Mouse (Mus musculus) liver, adult 2 months (tissue): Measurements from ENCODE around the gene Clca4a. TPM values are rescaled to one million over a fixed set of nuclear protein-coding genes. Genes with fewer than 3 reads are reported as not detected.

Experiments used
- DNase-seq: peaks from one replicate; pipeline ENCODE4 v3.0.0-alpha.2; 2011; ENCODE audit warnings: low read depth, low spot score; ENCODE audit errors: extremely low read depth
- H3K27ac ChIP-seq: fragments of 200-500 bp; replicated peaks from 2 replicates; pipeline ENCODE4 v1.5.1; 2012; ENCODE audit warnings: low read depth, mild to moderate bottlenecking, control low read depth, inconsistent platforms, low read length; ENCODE audit not compliant: insufficient read depth
- H3K27me3 ChIP-seq: fragments of 200-500 bp; 2 replicates; pipeline ENCODE4 v1.6.1; 2012; ENCODE audit warnings: mild to moderate bottlenecking, moderate library complexity, low read length, inconsistent platforms; ENCODE audit not compliant: control insufficient read depth, insufficient read depth
- H3K36me3 ChIP-seq: fragments of 200-500 bp; 2 replicates; pipeline ENCODE4 v1.6.1; 2012; ENCODE audit warnings: low read length, inconsistent platforms; ENCODE audit not compliant: control insufficient read depth, insufficient read depth
- H3K4me1 ChIP-seq: fragments of 200-500 bp; 2 replicates; pipeline ENCODE4 v1.6.1; 2011; ENCODE audit warnings: low read length; ENCODE audit not compliant: control insufficient read depth, insufficient read depth
- H3K4me3 ChIP-seq: fragments of 200-500 bp; 2 replicates; pipeline ENCODE4 v1.5.1; 2011; ENCODE audit warnings: low read depth, mild to moderate bottlenecking, control low read depth, low read length, moderate library complexity; ENCODE audit not compliant: insufficient read depth
- H3K79me2 ChIP-seq: fragments of 200-500 bp; 2 replicates; pipeline ENCODE4 v1.6.1; 2012; ENCODE audit warnings: inconsistent platforms, mild to moderate bottlenecking, low read length, moderate library complexity; ENCODE audit not compliant: control insufficient read depth, insufficient read depth
- H3K9ac ChIP-seq: fragments of 200-500 bp; 2 replicates; pipeline ENCODE4 v1.6.1; 2012; ENCODE audit warnings: low read depth, mild to moderate bottlenecking, control low read depth, inconsistent platforms, low read length
- CTCF ChIP-seq: fragments of 200-500 bp; IDR thresholded peaks from 2 replicates; pipeline ENCODE4 v1.5.1; 2011; ENCODE audit warnings: low read depth, low read length, control low read depth
- POLR2A ChIP-seq: fragments of 200-500 bp; IDR thresholded peaks from 2 replicates; pipeline ENCODE4 v1.6.1; 2011; ENCODE audit warnings: low read length, control low read depth; ENCODE audit not compliant: insufficient read depth; ENCODE audit errors: extremely low read depth
- WGBS: fragments of 180-500 bp; shearing (Covaris S2); methylation state at CpG from one replicate; pipeline ENCODE4 v1.1.7; 2018; 5-methylcytosine and 5-hydroxymethylcytosine counted together
- polyA plus RNA-seq: library from polyadenylated mRNA; depleted of rRNA; stranded (reverse); fragments of >200 nt; gene quantifications from 2 replicates; pipeline ENCODE4 v1.2.3, GENCODE M21; 2012; rRNA removed
- total RNA-seq: library from RNA; depleted of rRNA; stranded (reverse); fragments of >200 nt; gene quantifications from 2 replicates; pipeline ENCODE4 v1.2.3, GENCODE M21; 2014; rRNA removed

Clca4a gene
- total and polyA plus RNA-seq, 2 experiments = not detected

GRCm38 (mm10) chr3:144914014-144914413 is 60.8 kb downstream of the Clca4a start:
- no peaks in the 10 kb centered on the region for H3K36me3 ChIP-seq
- no peak overlapping the region for H3K27ac ChIP-seq
- WGBS = 86% methylated on average over 2 of the region's 2 CpGs
- H3K79me2 ChIP-seq = no peaks in the 10 kb centered on the region
- no peak overlapping the region for H3K9ac ChIP-seq
- DNase-seq = no peak
- TF ChIP-seq CTCF (no peak), POLR2A (no peak)
- no peaks in the 10 kb centered on the region for H3K4me1 ChIP-seq
- no peaks in the 10 kb centered on the region for H3K27me3 ChIP-seq
- H3K4me3 ChIP-seq = no peak overlapping the region

Other genes with a start within 250 kb of the Clca4a start
- 5.0 and 6.2 TPM in 2 replicates for gene Clca3a1, start 214.1 kb downstream of the Clca4a start, total RNA-seq
- 1.8 and 2.6 TPM in 2 replicates for gene Clca3a1, start 214.1 kb downstream of the Clca4a start, polyA plus RNA-seq
- 0.07 and 0.18 TPM in 2 replicates for gene Clca3a2, start 155.6 kb downstream of the Clca4a start, total RNA-seq
- 0.23 TPM in 1 of 2 replicates, not detected in the other for gene Clca3a2, start 155.6 kb downstream of the Clca4a start, polyA plus RNA-seq
- gene Clca3b, start 125.7 kb downstream of the Clca4a start, total RNA-seq = not detected in 2 replicates
- 0.02 TPM in 1 of 2 replicates, not detected in the other for gene Clca3b, start 125.7 kb downstream of the Clca4a start, polyA plus RNA-seq
- not detected in 2 replicates for gene Clca4b, start 42.5 kb downstream of the Clca4a start, total RNA-seq
- not detected in 2 replicates for gene Clca4b, start 42.5 kb downstream of the Clca4a start, polyA plus RNA-seq
- not detected in 2 replicates for gene Clca1, start 57.7 kb upstream of the Clca4a start, total RNA-seq
- 0.34 and 0.50 TPM in 2 replicates for gene Clca1, start 57.7 kb upstream of the Clca4a start, polyA plus RNA-seq
- not detected in 2 replicates for gene Clca2, start 124.4 kb upstream of the Clca4a start, total RNA-seq
- gene Clca2, start 124.4 kb upstream of the Clca4a start, polyA plus RNA-seq = not detected in 2 replicates
- gene Odf2l, start 143.5 kb upstream of the Clca4a start, total RNA-seq = 8.3 and 12.4 TPM in 2 replicates
- 1.6 and 1.7 TPM in 2 replicates for gene Odf2l, start 143.5 kb upstream of the Clca4a start, polyA plus RNA-seq